Mouse (Mus musculus) thymus, adult 2 months (tissue): ENCODE data around the gene Timm10. TPM values are rescaled to one million over a fixed set of nuclear protein-coding genes. Genes with fewer than 3 reads are reported as not detected.

Experiments used
- DNase-seq: peaks from one replicate; pipeline ENCODE4 v3.0.0; 2021
- H3K27ac ChIP-seq: fragments of 200-500 bp; 2 replicates; pipeline ENCODE4 v1.5.1; 2012; ENCODE audit warnings: low read length, control low read depth; ENCODE audit not compliant: control insufficient read depth, insufficient read depth
- H3K27me3 ChIP-seq: fragments of 200-500 bp; 2 replicates; pipeline ENCODE4 v1.6.1; 2012; ENCODE audit warnings: mild to moderate bottlenecking, low read length, moderate library complexity, mixed read lengths; ENCODE audit not compliant: control insufficient read depth, insufficient read depth
- H3K36me3 ChIP-seq: fragments of 200-500 bp; 2 replicates; pipeline ENCODE4 v1.6.1; 2012; ENCODE audit warnings: mild to moderate bottlenecking, low read length, moderate library complexity; ENCODE audit not compliant: control insufficient read depth, insufficient read depth
- H3K4me1 ChIP-seq: fragments of 200-500 bp; replicated peaks from 2 replicates; pipeline ENCODE4 v1.6.1; 2012; ENCODE audit warnings: low read length; ENCODE audit not compliant: control insufficient read depth, insufficient read depth
- H3K4me3 ChIP-seq: fragments of 200-500 bp; 2 replicates; pipeline ENCODE4 v1.5.1; 2012; ENCODE audit warnings: mild to moderate bottlenecking, low read length, control low read depth, moderate library complexity; ENCODE audit not compliant: control insufficient read depth, insufficient read depth
- CTCF ChIP-seq: fragments of 200-500 bp; IDR thresholded peaks from 2 replicates; pipeline ENCODE4 v1.5.1; 2012; ENCODE audit warnings: mild to moderate bottlenecking, control low read depth, low read length, moderate library complexity, borderline replicate concordance; ENCODE audit not compliant: control insufficient read depth, poor library complexity, insufficient read depth; ENCODE audit errors: extremely low read depth
- POLR2A ChIP-seq: fragments of 200-500 bp; IDR thresholded peaks from 2 replicates; pipeline ENCODE4 v1.6.1; 2012; ENCODE audit warnings: mild to moderate bottlenecking, low read length, control low read depth, moderate library complexity; ENCODE audit not compliant: control insufficient read depth, poor library complexity, insufficient read depth; ENCODE audit errors: extremely low read depth
- WGBS: fragments of 180-500 bp; shearing (Covaris S2); methylation state at CpG from one replicate; pipeline ENCODE4 v1.1.7; 2018; 5-methylcytosine and 5-hydroxymethylcytosine counted together
- polyA plus RNA-seq: library from polyadenylated mRNA; depleted of rRNA; stranded (reverse); fragments of >200 nt; gene quantifications from 2 replicates; pipeline ENCODE4 v1.2.3, GENCODE M21; 2012

Gene Timm10
- polyA plus RNA-seq, 1 experiment, result 29.0 TPM

GRCm38 (mm10) chr2:84851130-84852040 lies 24.6 kb downstream of the Timm10 start:
- 0 out of 2 replicates have a peak, but pooled peaks cover 5% of the 10 kb centered on the region for H3K4me1 ChIP-seq
- no peak for DNase-seq
- no peaks in the 10 kb centered on the region for H3K27me3 ChIP-seq
- WGBS, result 91% methylated on average over 23 of the region's 23 CpGs
- H3K36me3 ChIP-seq, result peaks cover 51% of the 10 kb centered on the region
- H3K27ac ChIP-seq, result no peak overlapping the region
- no peak for TF ChIP-seq POLR2A
- TF ChIP-seq CTCF, result no peak
- no peak overlapping the region for H3K4me3 ChIP-seq

GRCm38 (mm10) chr2:84855732-84856131 lies 28.9 kb downstream of the Timm10 start:
- H3K4me3 ChIP-seq, result no peak overlapping the region
- H3K36me3 ChIP-seq, result peaks cover 61% of the 10 kb centered on the region
- H3K4me1 ChIP-seq, result no peaks in the 10 kb centered on the region
- peak; percentile 68 for DNase-seq
- H3K27ac ChIP-seq, result no peak overlapping the region
- no peaks in the 10 kb centered on the region for H3K27me3 ChIP-seq
- TF ChIP-seq CTCF, result peak; percentile 56; the same call in 1 of the 2 replicates
- TF ChIP-seq POLR2A, result no peak
- 62% methylated on average over 2 of the region's 2 CpGs for WGBS

GRCm38 (mm10) chr2:84858551-84858950 lies 31.8 kb downstream of the Timm10 start:
- 100% methylated on average over 1 of the region's 1 CpGs for WGBS
- Histone ChIP-seq H3K4me1 (no peaks in the 10 kb centered on the region), H3K4me3 (no peak overlapping the region), H3K27ac (no peak overlapping the region), H3K36me3 (peaks cover 64% of the 10 kb centered on the region), H3K27me3 (no peaks in the 10 kb centered on the region)
- TF ChIP-seq POLR2A (no peak), CTCF (no peak)
- DNase-seq, result no peak

- H3K4me1 ChIP-seq, result no peaks in the 10 kb centered on the region
- H3K36me3 ChIP-seq, result peaks cover 50% of the 10 kb centered on the region
- H3K27ac ChIP-seq, result no peak overlapping the region
- no peaks in the 10 kb centered on the region for H3K27me3 ChIP-seq
- DNase-seq, result no peak
- TF ChIP-seq CTCF (no peak), POLR2A (no peak)
- H3K4me3 ChIP-seq, result no peak overlapping the region
- WGBS, result 88% methylated on average over 7 of the region's 7 CpGs
Observed at GRCm38 (mm10) chr2:84859991-84860780, 33.4 kb downstream of the Timm10 start.

- no peak for DNase-seq
- Histone ChIP-seq H3K27ac (no peak overlapping the region), H3K4me1 (peaks cover 5% of the 10 kb centered on the region), H3K27me3 (no peaks in the 10 kb centered on the region; the same call in 1 of the 2 replicates), H3K36me3 (peaks cover 46% of the 10 kb centered on the region), H3K4me3 (no peak overlapping the region)
- TF ChIP-seq CTCF (no peak), POLR2A (no peak)
- WGBS, result 88% methylated on average over 3 of the region's 3 CpGs
Observed at GRCm38 (mm10) chr2:84861430-84861829, 34.6 kb downstream of the Timm10 start.

- DNase-seq, result no peak
- Histone ChIP-seq H3K4me1 (peaks cover 5% of the 10 kb centered on the region), H3K4me3 (no peak overlapping the region), H3K27ac (no peak overlapping the region), H3K36me3 (peaks cover 42% of the 10 kb centered on the region), H3K27me3 (no peaks in the 10 kb centered on the region; the same call in 1 of the 2 replicates)
- 68% methylated on average over 3 of the region's 3 CpGs for WGBS
- TF ChIP-seq CTCF (no peak), POLR2A (no peak)
Observed at GRCm38 (mm10) chr2:84862231-84862630, 35.4 kb downstream of the Timm10 start.
